Mouse (Mus musculus) thymus, adult 2 months (tissue): ENCODE measurements around the gene Vstm4.

Experiments
- CTCF ChIP-seq: fragments of 200-500 bp; IDR thresholded peaks from 2 replicates; pipeline ENCODE4 v1.5.1; 2012; ENCODE audit warnings: mild to moderate bottlenecking, control low read depth, low read length, moderate library complexity, borderline replicate concordance; ENCODE audit not compliant: control insufficient read depth, poor library complexity, insufficient read depth; ENCODE audit errors: extremely low read depth
- POLR2A ChIP-seq: fragments of 200-500 bp; IDR thresholded peaks from 2 replicates; pipeline ENCODE4 v1.6.1; 2012; ENCODE audit warnings: mild to moderate bottlenecking, low read length, control low read depth, moderate library complexity; ENCODE audit not compliant: control insufficient read depth, poor library complexity, insufficient read depth; ENCODE audit errors: extremely low read depth

GRCm38 (mm10) chr14:32960481-32960880 lies 103.9 kb downstream of the Vstm4 start:
- TF ChIP-seq CTCF (peak; percentile 66; the same call in 1 of the 2 replicates), POLR2A (no peak)
